Mouse (Mus musculus): ENCODE results near the gene Hist1h4b.

DNA sequence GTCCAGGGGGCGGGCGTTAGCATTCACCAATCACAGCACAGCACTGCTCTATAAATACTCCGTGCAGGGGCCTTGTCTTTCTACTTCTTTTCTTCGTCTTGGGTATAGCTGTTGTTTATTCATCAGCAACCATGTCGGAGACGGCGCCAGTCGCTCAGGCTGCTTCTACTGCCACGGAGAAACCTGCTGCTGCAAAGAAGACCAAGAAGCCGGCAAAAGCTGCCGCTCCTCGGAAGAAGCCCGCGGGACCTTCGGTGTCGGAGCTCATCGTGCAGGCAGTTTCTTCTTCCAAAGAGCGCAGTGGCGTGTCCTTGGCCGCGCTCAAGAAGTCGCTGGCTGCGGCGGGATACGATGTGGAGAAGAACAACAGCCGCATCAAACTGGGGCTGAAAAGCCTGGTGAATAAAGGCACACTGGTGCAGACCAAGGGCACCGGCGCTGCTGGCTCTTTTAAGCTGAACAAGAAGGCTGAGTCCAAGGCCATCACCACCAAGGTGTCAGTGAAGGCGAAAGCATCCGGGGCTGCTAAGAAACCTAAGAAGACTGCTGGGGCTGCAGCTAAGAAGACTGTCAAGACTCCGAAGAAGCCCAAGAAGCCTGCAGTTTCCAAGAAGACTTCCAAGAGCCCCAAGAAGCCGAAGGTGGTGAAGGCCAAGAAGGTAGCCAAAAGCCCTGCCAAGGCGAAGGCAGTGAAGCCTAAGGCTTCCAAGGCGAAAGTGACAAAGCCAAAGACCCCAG, 6.9 kb downstream of the Hist1h4b start, which contains the start of gene Hist1h1a:
- TF ChIP-seq GATA1 (IDR thresholded peaks at IDR 0.05; ENCODE audit: low read length) (no peak), TAL1 (IDR thresholded peaks at IDR 0.05; ENCODE audit: low read length) (no peak)

Data from erythroblast, embryonic 14.5 days (primary cell).